Mouse (Mus musculus): ENCODE measurements at regions not wholly inside any gene's neighbourhood (a gene's known extent, or its start where the extent isn't known, plus 50 kb on each side); places are given as distances from the start of the nearest gene placed in this dataset.
"Not testable (repeated sequence)": the region's sequence is repeated elsewhere in the genome, so short reads cannot be mapped to it uniquely, and the experiment has no call there.

DNA sequence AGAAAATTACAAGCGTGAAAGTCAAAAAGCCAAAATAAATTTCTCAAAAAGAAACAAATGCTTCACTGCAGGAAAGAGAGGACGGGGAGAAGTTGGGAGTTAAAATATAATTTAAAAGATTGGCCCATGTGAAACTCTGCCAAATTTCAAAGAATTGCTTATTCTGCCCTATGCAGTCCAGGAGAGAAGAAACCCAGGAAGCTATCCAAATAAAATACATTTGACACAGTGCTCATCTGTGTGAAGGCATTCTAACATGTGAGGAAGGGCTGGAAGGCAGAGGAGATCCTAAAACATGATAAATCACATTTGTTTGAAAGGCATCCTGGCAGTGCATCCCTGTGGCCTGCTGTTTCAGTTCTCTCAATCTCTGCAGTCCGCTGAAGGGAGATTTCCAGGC, 108.5 kb upstream of the Ptgfr start:
- no peaks in the 10 kb centered on the region for H3K27me3 ChIP-seq (ENCODE audit: control insufficient read depth, insufficient read depth, low read length)

DNA sequence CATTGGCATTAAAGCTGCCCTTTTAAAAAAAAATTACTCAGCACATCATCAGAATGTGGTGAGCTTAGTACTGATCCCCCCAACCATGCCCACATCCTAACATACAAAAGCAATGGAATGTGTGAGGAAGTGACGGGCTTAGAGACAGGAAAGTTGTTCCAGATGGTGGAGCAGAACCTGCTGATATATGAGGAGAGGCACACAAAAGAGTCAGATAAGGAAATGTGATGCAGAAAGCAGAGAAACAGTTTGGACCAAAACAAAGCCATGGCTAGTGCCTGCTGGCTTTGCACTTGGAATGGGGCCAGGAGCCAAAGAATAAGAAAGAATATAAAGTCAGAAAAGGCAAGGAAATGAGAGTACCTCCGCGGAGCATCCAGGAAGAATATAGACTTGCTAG, 106.1 kb upstream of the Ptgfr start:
- Histone ChIP-seq H3K36me3 (replicated peaks; ENCODE audit: control insufficient read depth, insufficient read depth) (no peaks in the 10 kb centered on the region), H3K4me3 (replicated peaks; ENCODE audit: low read length) (no peak overlapping the region), H3K27ac (no peak overlapping the region), H3K4me1 (replicated peaks; ENCODE audit: control insufficient read depth, insufficient read depth, low read length) (no peaks in the 10 kb centered on the region), H3K27me3 (ENCODE audit: control insufficient read depth, insufficient read depth, low read length) (no peaks in the 10 kb centered on the region), H3K4me2 (replicated peaks) (no peak overlapping the region), H3K9ac (no peak overlapping the region), H3K9me3 (ENCODE audit: control insufficient read depth, low read length) (no peaks in the 10 kb centered on the region)
- 68% methylated on average over 3 of the region's 3 CpGs for WGBS
- ATAC-seq (ENCODE audit: low FRiP score) (no peak), DNase-seq (ENCODE audit: low spot score) (no peak)

More for the DNA sequence above, 108.5 kb upstream of the Ptgfr start:
- no peaks in the 10 kb centered on the region for H3K36me3 ChIP-seq (replicated peaks; ENCODE audit: control insufficient read depth, insufficient read depth)
- WGBS, result 78% methylated on average over 3 of the region's 3 CpGs
- H3K4me2 ChIP-seq (replicated peaks), result no peak overlapping the region
- H3K9me3 ChIP-seq (ENCODE audit: control insufficient read depth, low read length), result no peaks in the 10 kb centered on the region
- ATAC-seq (ENCODE audit: low FRiP score) (no peak), DNase-seq (ENCODE audit: low spot score) (no peak)
- H3K27ac ChIP-seq, result no peak overlapping the region
- H3K4me1 ChIP-seq (replicated peaks; ENCODE audit: control insufficient read depth, insufficient read depth, low read length), result no peaks in the 10 kb centered on the region
- H3K4me3 ChIP-seq (replicated peaks; ENCODE audit: low read length), result no peak overlapping the region
- no peak overlapping the region for H3K9ac ChIP-seq

DNA sequence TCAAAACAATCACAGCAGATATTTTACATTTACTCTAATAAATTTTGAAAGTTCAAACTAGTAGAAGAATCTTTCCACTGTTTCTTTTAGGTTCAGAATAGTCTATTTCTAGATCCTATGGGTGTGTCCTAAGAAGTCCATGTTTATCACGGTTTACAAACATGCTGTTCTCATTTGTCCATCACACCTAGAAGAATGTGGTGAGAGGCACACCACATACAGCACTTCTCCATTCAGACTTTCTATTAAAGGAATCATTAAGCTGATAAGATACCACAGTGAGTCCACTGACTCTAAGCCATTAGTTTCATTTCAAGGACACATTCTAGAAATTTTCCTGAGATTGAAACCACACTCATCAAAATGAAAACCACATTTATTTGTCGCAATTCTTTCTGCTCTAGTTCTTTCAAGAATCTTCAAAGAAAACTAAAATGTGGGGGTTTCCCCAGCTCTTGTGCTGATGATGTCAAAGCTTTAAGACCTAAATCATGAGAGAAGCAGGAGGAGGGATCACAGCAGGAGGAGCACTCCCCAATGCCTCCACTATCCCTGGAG, 101.1 kb upstream of the Ptgfr start:
- H3K9me3 ChIP-seq (ENCODE audit: control insufficient read depth, low read length), result no peaks in the 10 kb centered on the region
- no peaks in the 10 kb centered on the region for H3K4me1 ChIP-seq (replicated peaks; ENCODE audit: control insufficient read depth, insufficient read depth, low read length)
- no peak for ATAC-seq (ENCODE audit: low FRiP score)
- no peak overlapping the region for H3K4me3 ChIP-seq (replicated peaks; ENCODE audit: low read length)
- H3K4me2 ChIP-seq (replicated peaks), result no peak overlapping the region
- no peak overlapping the region for H3K27ac ChIP-seq
- no peak overlapping the region for H3K9ac ChIP-seq
- DNase-seq (ENCODE audit: low spot score), result no peak
- WGBS, result 86% methylated on average over 2 of the region's 2 CpGs
- no peaks in the 10 kb centered on the region for H3K36me3 ChIP-seq (replicated peaks; ENCODE audit: control insufficient read depth, insufficient read depth)
- no peaks in the 10 kb centered on the region for H3K27me3 ChIP-seq (ENCODE audit: control insufficient read depth, insufficient read depth, low read length)

DNA sequence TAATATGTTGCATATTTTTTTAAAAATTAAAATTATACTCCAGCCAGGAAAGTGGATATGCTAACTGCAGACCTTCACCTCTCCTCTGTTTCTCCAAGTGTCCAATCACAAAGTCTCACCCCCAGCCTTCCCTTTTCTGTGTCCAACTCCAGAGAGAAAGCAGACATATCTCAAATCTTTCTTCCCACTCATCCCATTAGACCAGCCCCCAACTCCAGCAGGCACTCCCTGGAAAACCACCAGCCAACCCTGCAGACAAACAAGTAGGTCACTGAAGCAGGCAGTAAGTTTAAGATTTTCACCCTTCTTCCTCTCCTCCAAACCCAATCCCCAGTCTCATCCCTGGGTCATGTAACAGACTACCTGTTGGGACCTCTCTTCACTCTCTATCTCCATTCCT, 94.2 kb upstream of the Ptgfr start:
- DNase-seq (ENCODE audit: low spot score) (no peak), ATAC-seq (ENCODE audit: low FRiP score) (no peak)
- H3K9me3 ChIP-seq (ENCODE audit: control insufficient read depth, low read length), result no peaks in the 10 kb centered on the region
- no peaks in the 10 kb centered on the region for H3K36me3 ChIP-seq (replicated peaks; ENCODE audit: control insufficient read depth, insufficient read depth)
- H3K4me2 ChIP-seq (replicated peaks), result no peak overlapping the region
- H3K4me3 ChIP-seq (replicated peaks; ENCODE audit: low read length), result no peak overlapping the region
- no peak overlapping the region for H3K27ac ChIP-seq
- no peak overlapping the region for H3K9ac ChIP-seq
- H3K4me1 ChIP-seq (replicated peaks; ENCODE audit: control insufficient read depth, insufficient read depth, low read length), result no peaks in the 10 kb centered on the region
- no peaks in the 10 kb centered on the region for H3K27me3 ChIP-seq (ENCODE audit: control insufficient read depth, insufficient read depth, low read length)

DNA sequence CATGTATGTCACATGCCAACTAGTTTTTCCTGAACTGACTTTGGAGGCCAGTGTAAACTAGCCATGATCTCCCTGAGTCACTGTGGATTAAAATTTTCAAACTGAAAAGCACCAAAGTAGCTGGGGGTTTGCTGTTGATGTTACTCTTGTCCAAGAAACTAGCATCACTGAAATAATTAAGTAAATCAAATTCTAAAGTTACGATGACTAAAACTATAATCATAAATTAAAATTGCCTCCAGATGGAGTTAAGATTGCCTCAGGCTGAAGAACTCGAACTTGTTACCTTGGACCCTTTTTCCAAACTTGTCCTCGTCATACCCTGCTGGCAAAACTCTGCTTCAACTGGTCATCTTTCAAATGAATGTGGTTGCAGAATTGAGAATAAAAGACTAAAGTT, 93.7 kb upstream of the Ptgfr start:
- Histone ChIP-seq H3K27ac (no peak overlapping the region), H3K4me1 (replicated peaks; ENCODE audit: control insufficient read depth, insufficient read depth, low read length) (no peaks in the 10 kb centered on the region), H3K4me2 (replicated peaks) (no peak overlapping the region), H3K36me3 (replicated peaks; ENCODE audit: control insufficient read depth, insufficient read depth) (no peaks in the 10 kb centered on the region), H3K4me3 (replicated peaks; ENCODE audit: low read length) (no peak overlapping the region), H3K9me3 (ENCODE audit: control insufficient read depth, low read length) (no peaks in the 10 kb centered on the region), H3K27me3 (ENCODE audit: control insufficient read depth, insufficient read depth, low read length) (no peaks in the 10 kb centered on the region), H3K9ac (no peak overlapping the region)
- DNase-seq (ENCODE audit: low spot score) (no peak), ATAC-seq (ENCODE audit: low FRiP score) (no peak)
- WGBS, result 86% methylated on average over 3 of the region's 3 CpGs

DNA sequence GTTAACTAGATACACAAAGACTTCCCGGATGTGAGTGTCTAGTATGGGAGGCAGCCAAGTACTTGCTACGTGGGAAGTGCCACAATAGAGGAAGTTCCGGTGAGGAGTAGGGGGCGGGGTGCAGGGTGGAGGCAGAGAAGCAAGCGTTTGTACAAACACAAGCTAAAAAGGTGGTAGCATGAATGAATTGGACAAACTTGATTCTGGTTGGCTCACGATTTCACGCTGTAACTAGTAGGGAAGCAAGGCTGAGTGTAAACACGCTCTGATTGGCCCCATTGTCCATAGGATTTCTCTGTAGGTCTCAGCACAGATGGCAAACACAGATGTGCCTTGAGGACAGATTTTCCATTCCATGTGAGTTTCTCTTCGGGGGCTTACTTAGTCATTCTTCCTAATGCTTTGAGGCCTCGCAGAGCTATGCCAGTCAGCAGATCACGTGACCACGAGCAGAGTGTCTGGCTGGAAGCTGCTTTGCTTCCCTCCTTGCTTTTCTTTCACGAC, 76.6 kb upstream of the Ptgfr start:
- DNase-seq (ENCODE audit: low spot score), result peak; percentile 48
- Histone ChIP-seq H3K9ac (no peak overlapping the region), H3K36me3 (replicated peaks; ENCODE audit: control insufficient read depth, insufficient read depth) (no peaks in the 10 kb centered on the region), H3K4me1 (replicated peaks; ENCODE audit: control insufficient read depth, insufficient read depth, low read length) (no peaks in the 10 kb centered on the region), H3K27me3 (ENCODE audit: control insufficient read depth, insufficient read depth, low read length) (no peaks in the 10 kb centered on the region), H3K4me3 (replicated peaks; ENCODE audit: low read length) (no peak overlapping the region), H3K9me3 (ENCODE audit: control insufficient read depth, low read length) (no peaks in the 10 kb centered on the region), H3K4me2 (replicated peaks) (peak overlapping the region; percentile 24), H3K27ac (0 out of 2 replicates have a peak overlapping the region, but pooled peaks have one; percentile 32)
- 52% methylated on average over 13 of the region's 13 CpGs for WGBS
- ATAC-seq (ENCODE audit: low FRiP score), result peak; percentile 88

DNA sequence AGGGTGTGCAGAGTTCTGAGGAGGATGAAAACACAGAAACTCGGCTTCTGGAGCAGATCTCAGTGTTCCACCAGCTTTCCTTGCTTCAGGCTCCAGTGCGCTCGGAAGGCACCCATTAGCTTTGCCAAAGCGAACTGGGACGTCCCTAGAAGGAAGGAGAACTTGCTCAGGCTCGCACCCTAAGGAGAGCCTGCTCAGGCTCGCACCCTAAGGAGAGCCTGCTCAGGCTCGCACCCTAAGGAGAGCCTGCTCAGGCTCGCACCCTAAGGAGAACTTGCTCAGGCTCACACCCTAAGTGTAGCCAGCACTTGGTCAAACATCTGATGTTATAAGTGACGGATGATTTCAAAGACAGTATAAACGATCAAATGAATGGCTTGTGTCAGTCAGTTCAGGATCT, 74.9 kb upstream of the Ptgfr start:
- not testable (repeated sequence) for H3K36me3 ChIP-seq (replicated peaks; ENCODE audit: control insufficient read depth, insufficient read depth); H3K4me1 ChIP-seq (replicated peaks; ENCODE audit: control insufficient read depth, insufficient read depth, low read length); H3K27ac ChIP-seq; H3K9ac ChIP-seq; H3K4me3 ChIP-seq (replicated peaks; ENCODE audit: low read length); H3K9me3 ChIP-seq (ENCODE audit: control insufficient read depth, low read length); DNase-seq (ENCODE audit: low spot score); H3K4me2 ChIP-seq (replicated peaks); H3K27me3 ChIP-seq (ENCODE audit: control insufficient read depth, insufficient read depth, low read length); ATAC-seq (ENCODE audit: low FRiP score)
- 88% methylated on average over 11 of the region's 11 CpGs for WGBS

DNA sequence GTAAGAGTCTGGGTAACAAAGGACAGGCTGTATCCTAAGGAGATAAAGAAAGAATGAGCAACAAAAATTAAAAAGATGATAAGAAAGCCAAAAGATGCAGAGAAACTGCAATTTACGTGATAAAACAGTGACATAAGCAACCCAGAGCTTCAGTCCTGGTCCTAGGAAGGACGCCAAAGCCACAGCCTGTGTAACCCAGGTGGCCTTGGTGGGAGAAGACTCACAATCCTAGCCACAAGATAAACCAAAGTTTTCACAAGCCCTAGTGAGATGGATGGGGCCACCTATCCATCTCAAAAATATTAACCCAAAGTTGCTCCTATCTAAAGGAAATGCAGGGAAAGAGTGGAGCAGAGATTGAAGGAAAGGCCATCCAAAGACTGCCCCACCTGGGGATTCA, 73.4 kb upstream of the Ptgfr start:
- ATAC-seq (ENCODE audit: low FRiP score), result no peak
- Histone ChIP-seq H3K4me1 (replicated peaks; ENCODE audit: control insufficient read depth, insufficient read depth, low read length) (no peaks in the 10 kb centered on the region), H3K9ac (no peak overlapping the region), H3K27me3 (ENCODE audit: control insufficient read depth, insufficient read depth, low read length) (no peaks in the 10 kb centered on the region), H3K9me3 (ENCODE audit: control insufficient read depth, low read length) (no peaks in the 10 kb centered on the region), H3K4me2 (replicated peaks) (no peak overlapping the region), H3K36me3 (replicated peaks; ENCODE audit: control insufficient read depth, insufficient read depth) (no peaks in the 10 kb centered on the region), H3K4me3 (replicated peaks; ENCODE audit: low read length) (no peak overlapping the region), H3K27ac (no peak overlapping the region)
- 94% methylated on average over 2 of the region's 2 CpGs for WGBS
- no peak for DNase-seq (ENCODE audit: low spot score)

DNA sequence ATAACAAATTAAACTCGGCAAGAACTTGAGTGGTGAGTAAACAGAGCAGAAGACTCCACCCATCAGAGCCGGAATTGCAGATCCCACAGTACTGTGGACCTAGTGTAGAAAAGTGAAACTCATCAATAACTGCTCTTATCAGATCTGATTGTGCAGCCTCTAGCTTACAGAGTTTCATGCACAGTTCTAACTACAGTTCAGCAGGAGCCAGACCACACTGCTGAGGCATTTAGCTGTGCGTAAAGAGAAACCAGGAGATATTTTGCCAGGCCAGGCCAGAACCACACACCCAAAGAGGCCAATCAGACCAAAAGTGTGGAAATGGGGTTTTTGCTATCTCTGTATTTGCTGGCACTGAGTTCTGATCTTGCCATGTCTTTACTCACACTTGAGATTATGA, 71.9 kb upstream of the Ptgfr start:
- 90% methylated on average over 3 of the region's 3 CpGs for WGBS

DNA sequence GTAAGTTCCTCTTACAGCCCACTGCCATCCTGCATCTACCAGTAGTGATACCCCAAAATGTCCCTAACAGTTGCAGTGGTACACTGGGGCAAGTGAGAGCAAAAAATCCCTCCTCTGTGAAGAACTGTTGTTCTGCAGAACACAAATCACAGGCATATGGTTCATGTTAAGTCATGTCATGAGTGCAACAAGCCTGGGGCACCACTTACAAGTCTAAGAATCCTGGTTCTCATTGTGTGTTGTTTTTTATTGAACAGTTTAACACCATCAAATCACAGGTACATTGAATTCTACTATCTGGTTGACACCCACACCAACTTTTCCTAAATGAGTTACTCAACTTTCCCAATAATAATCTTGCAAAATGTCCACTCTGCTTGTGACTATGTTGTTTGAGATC, 71.5 kb upstream of the Ptgfr start:
- no peak for ATAC-seq (ENCODE audit: low FRiP score)
- no peaks in the 10 kb centered on the region for H3K27me3 ChIP-seq (ENCODE audit: control insufficient read depth, insufficient read depth, low read length)

More for the DNA sequence above, 71.9 kb upstream of the Ptgfr start:
- no peaks in the 10 kb centered on the region for H3K4me1 ChIP-seq (replicated peaks; ENCODE audit: control insufficient read depth, insufficient read depth, low read length)
- H3K9me3 ChIP-seq (ENCODE audit: control insufficient read depth, low read length), result no peaks in the 10 kb centered on the region
- H3K36me3 ChIP-seq (replicated peaks; ENCODE audit: control insufficient read depth, insufficient read depth), result no peaks in the 10 kb centered on the region
- no peak overlapping the region for H3K4me3 ChIP-seq (replicated peaks; ENCODE audit: low read length)
- DNase-seq (ENCODE audit: low spot score), result no peak
- H3K27ac ChIP-seq, result no peak overlapping the region
- no peaks in the 10 kb centered on the region for H3K27me3 ChIP-seq (ENCODE audit: control insufficient read depth, insufficient read depth, low read length)
- no peak overlapping the region for H3K4me2 ChIP-seq (replicated peaks)
- no peak for ATAC-seq (ENCODE audit: low FRiP score)
- no peak overlapping the region for H3K9ac ChIP-seq

More for the DNA sequence above, 71.5 kb upstream of the Ptgfr start:
- H3K27ac ChIP-seq, result no peak overlapping the region
- no peak overlapping the region for H3K4me3 ChIP-seq (replicated peaks; ENCODE audit: low read length)
- no peaks in the 10 kb centered on the region for H3K9me3 ChIP-seq (ENCODE audit: control insufficient read depth, low read length)
- H3K9ac ChIP-seq, result no peak overlapping the region
- H3K36me3 ChIP-seq (replicated peaks; ENCODE audit: control insufficient read depth, insufficient read depth), result no peaks in the 10 kb centered on the region
- H3K4me1 ChIP-seq (replicated peaks; ENCODE audit: control insufficient read depth, insufficient read depth, low read length), result no peaks in the 10 kb centered on the region
- H3K4me2 ChIP-seq (replicated peaks), result no peak overlapping the region
- DNase-seq (ENCODE audit: low spot score), result no peak
